Mouse (Mus musculus) lung, adult 2 months (tissue): ENCODE data around the gene Pde4b.

Experiments used
- CTCF ChIP-seq: fragments of 200-500 bp; IDR thresholded peaks from 2 replicates; pipeline ENCODE4 v1.5.1; 2011; ENCODE audit warnings: mild to moderate bottlenecking, low read length, control low read depth; ENCODE audit not compliant: insufficient read depth
- POLR2A ChIP-seq: fragments of 200-500 bp; IDR thresholded peaks from 2 replicates; pipeline ENCODE4 v1.6.1; 2011; ENCODE audit warnings: low read depth, mild to moderate bottlenecking, control low read depth, low read length, borderline replicate concordance; ENCODE audit errors: extremely low read depth

DNA sequence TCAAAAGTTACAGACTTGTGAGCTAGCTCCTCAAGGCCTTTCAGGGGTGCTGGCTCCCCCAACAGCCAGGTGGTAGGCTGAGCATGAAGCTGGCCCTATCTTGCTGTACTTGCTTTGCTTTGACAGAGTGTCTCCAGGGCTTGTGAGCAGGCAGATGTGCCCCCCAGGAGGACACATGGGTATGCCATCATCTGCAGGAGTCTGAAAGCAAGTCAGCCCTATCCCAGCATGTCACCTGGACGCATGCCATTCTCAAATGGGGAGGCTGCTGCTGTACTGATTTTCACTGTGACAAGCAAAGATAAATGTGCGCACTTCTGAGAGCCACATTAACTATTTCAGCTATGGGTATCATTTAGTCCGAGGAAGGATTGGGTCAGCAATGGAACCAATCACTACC is 507.2 kb downstream of the Pde4b start:
- TF ChIP-seq POLR2A: no peak
- TF ChIP-seq CTCF: no peak
